Mouse (Mus musculus) myocyte (in vitro differentiated cells): ENCODE measurements around the gene Cdc42bpb.

Experiments used
- CEBPB ChIP-seq: IDR thresholded peaks from 2 replicates; pipeline ENCODE4 v1.6.1; 2011; ENCODE audit warnings: mild to moderate bottlenecking, moderate library complexity; ENCODE audit not compliant: poor library complexity, insufficient read depth, severe bottlenecking
- MAX ChIP-seq: IDR thresholded peaks from one replicate; pipeline ENCODE4 v1.6.1; 2011; ENCODE audit warnings: low read depth, mild to moderate bottlenecking, control low read depth
- POLR2A ChIP-seq: IDR thresholded peaks from one replicate; pipeline ENCODE4 v1.6.1; 2011; ENCODE audit warnings: low read depth, mild to moderate bottlenecking, control low read depth, moderate library complexity; ENCODE audit not compliant: insufficient read length
- POLR2AphosphoS2 ChIP-seq: IDR thresholded peaks from one replicate; pipeline ENCODE4 v1.6.1; 2011; ENCODE audit warnings: low read depth, control low read depth; ENCODE audit not compliant: insufficient read length
- SRF ChIP-seq: IDR thresholded peaks from one replicate; pipeline ENCODE4 v1.6.1; 2011; ENCODE audit warnings: low read depth; ENCODE audit not compliant: control insufficient read depth, insufficient read length
- TCF12 ChIP-seq: IDR thresholded peaks from one replicate; pipeline ENCODE4 v1.6.1; 2011; ENCODE audit warnings: mild to moderate bottlenecking, control low read depth; ENCODE audit not compliant: poor library complexity, insufficient read depth, severe bottlenecking
- TCF3 ChIP-seq: IDR thresholded peaks from one replicate; pipeline ENCODE4 v1.6.1; 2011; ENCODE audit warnings: low read depth, control low read depth; ENCODE audit not compliant: insufficient read length
- USF1 ChIP-seq: IDR thresholded peaks from one replicate; pipeline ENCODE4 v1.6.1; 2011; ENCODE audit warnings: low read depth, mild to moderate bottlenecking, control low read depth, moderate library complexity

DNA sequence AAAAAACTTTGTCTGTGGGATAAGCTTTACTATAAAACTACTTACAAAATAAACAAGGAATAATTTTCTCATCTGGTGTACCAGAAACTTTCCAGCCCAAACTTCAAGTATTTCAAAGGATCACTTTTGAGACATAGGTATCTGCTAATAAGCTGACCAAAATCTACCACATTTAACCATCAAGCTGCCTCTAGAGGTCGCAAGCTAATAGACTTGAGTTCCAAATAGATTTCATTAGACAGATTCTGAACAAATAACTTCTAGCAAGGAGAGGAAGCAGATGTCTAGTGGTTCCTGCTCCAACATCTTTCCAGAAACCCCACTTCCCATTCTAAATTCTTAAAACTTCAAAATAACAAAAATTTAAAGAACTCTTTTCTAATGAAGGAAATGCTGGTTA lies 33.6 kb downstream of the Cdc42bpb start:
- TF ChIP-seq TCF12 (no peak), CEBPB (no peak), SRF (no peak), POLR2A (no peak), USF1 (no peak), POLR2AphosphoS2 (no peak), MAX (no peak), TCF3 (no peak)
